In genomic region chr2:76001392-76001791, GRCm38 (mm10) we compare ENCODE assay signal across 9 mouse cellular contexts. TPM values are rescaled to one million over a fixed set of nuclear protein-coding genes. Genes with fewer than 3 reads are reported as not detected.
DNase-seq lines count a peak whose midpoint lies in the region; ATAC-seq and TF ChIP-seq lines count a peak whose summit lies in the region.
"Had no signal": no experiment of that assay in that cellular context is flagged by ENCODE, and none has a peak within 500 bp of the region (broad histone marks: within the 10 kb centered on the region; RNA-seq: fewer than 3 reads in every experiment).

No protein-coding gene starts in this region.

- no peaks in the 10 kb centered on the region for H3K27me3 ChIP-seq in heart, embryonic 11.5 days (ENCODE audit: control insufficient read depth, insufficient read depth, low read length)
- H3K27me3 ChIP-seq in thymus, adult 2 months (ENCODE audit: control insufficient read depth, insufficient read depth, low read length): no peaks in the 10 kb centered on the region

- H3K4me1 ChIP-seq in heart, embryonic 11.5 days (ENCODE audit: control insufficient read depth, insufficient read depth, low read length): peaks cover 17% of the 10 kb centered on the region
- no peaks in the 10 kb centered on the region for H3K4me1 ChIP-seq in thymus, adult 2 months (replicated peaks; ENCODE audit: control insufficient read depth, insufficient read depth, low read length)

- TF ChIP-seq CTCF in brain, embryonic 14.5 days (IDR thresholded peaks at IDR 0.05; ENCODE audit: borderline replicate concordance, extremely low read depth, insufficient read depth, insufficient read length): peak; percentile 54; the same call in 1 of the 2 replicates
- TF ChIP-seq CTCF in layer of hippocampus, adult 2 months (conservative IDR thresholded peaks at IDR 0.05): peak; percentile 90
- TF ChIP-seq CTCF in thymus, adult 2 months (IDR thresholded peaks at IDR 0.05; ENCODE audit: borderline replicate concordance, control insufficient read depth, extremely low read depth, insufficient read depth, low read length, poor library complexity): peak; percentile 80; the same call in 1 of the 2 replicates

- no peak overlapping the region for H3K4me3 ChIP-seq in heart, embryonic 11.5 days (ENCODE audit: low read depth, low read length)
- H3K4me3 ChIP-seq in layer of hippocampus, adult 2 months: no peak overlapping the region
- no peak overlapping the region for H3K4me3 ChIP-seq in thymus, adult 2 months (ENCODE audit: control insufficient read depth, insufficient read depth, low read length)
- H3K4me3 ChIP-seq: limb, embryonic 13.5 days had no signal

- no peak for TF ChIP-seq POLR2A in brain, embryonic 14.5 days (IDR thresholded peaks at IDR 0.05; ENCODE audit: borderline replicate concordance, extremely low read depth, insufficient read depth, insufficient read length, poor library complexity, severe bottlenecking)
- TF ChIP-seq POLR2A in thymus, adult 2 months (IDR thresholded peaks at IDR 0.05; ENCODE audit: control insufficient read depth, extremely low read depth, insufficient read depth, low read length, poor library complexity): no peak

- no peak overlapping the region for H3K9ac ChIP-seq in heart, embryonic 11.5 days (ENCODE audit: low read depth, low read length)
- H3K9ac ChIP-seq: limb, embryonic 13.5 days had no signal

- H3K36me3 ChIP-seq in heart, embryonic 11.5 days (ENCODE audit: control insufficient read depth, insufficient read depth, low read length): no peaks in the 10 kb centered on the region
- H3K36me3 ChIP-seq in thymus, adult 2 months (ENCODE audit: control insufficient read depth, insufficient read depth, low read length): no peaks in the 10 kb centered on the region
- H3K36me3 ChIP-seq: limb, embryonic 13.5 days had no signal

- ATAC-seq in heart, embryonic 11.5 days (replicated peaks; ENCODE audit: insufficient number of reproducible peaks, low FRiP score, low TSS enrichment): no peak
- ATAC-seq in megakaryocyte-erythroid progenitor cell, adult 5-6 weeks (replicated peaks; ENCODE audit: low FRiP score, low TSS enrichment, poor library complexity, severe bottlenecking): peak; percentile 80

- no peak overlapping the region for H3K4me2 ChIP-seq in heart, embryonic 11.5 days
- H3K4me2 ChIP-seq: limb, embryonic 13.5 days had no signal

- no peak overlapping the region for H3K27ac ChIP-seq in heart, embryonic 11.5 days (ENCODE audit: low read depth, low read length)
- H3K27ac ChIP-seq in layer of hippocampus, adult 2 months: no peak overlapping the region
- H3K27ac ChIP-seq in thymus, adult 2 months (ENCODE audit: control insufficient read depth, insufficient read depth, low read length): no peak overlapping the region
- H3K27ac ChIP-seq: limb, embryonic 13.5 days had no signal

- peak; percentile 50 to 80 for DNase-seq in heart, adult 18-20 months
- peak; percentile 46 to 54 for DNase-seq in CD8-positive naive resting alpha-beta T cell, adult 2 months (ENCODE audit: low read depth in 2 of 2, low spot score in 2 of 2)
- DNase-seq in brain, embryonic 14.5 days (ENCODE audit: low read depth): no peak
- peak; percentile 75 for DNase-seq in gastrocnemius, postnatal 10 days
- DNase-seq in layer of hippocampus, adult 2 months (ENCODE audit: low spot score in 2 of 2): peak in 1 of 2 experiments; percentile 71
- peak; percentile 68 for DNase-seq in thymus, adult 2 months

- WGBS in heart, embryonic 11.5 days (ENCODE audit: insufficient replicate concordance): 29% methylated on average over 8 of the region's 8 CpGs
- 28% methylated on average over 8 of the region's 8 CpGs for WGBS in thymus, adult 2 months

- no peaks in the 10 kb centered on the region for H3K9me3 ChIP-seq in heart, embryonic 11.5 days (replicated peaks; ENCODE audit: control insufficient read depth, low read length)
- H3K9me3 ChIP-seq: limb, embryonic 13.5 days had no signal

RNA-seq across cellular contexts. Expression of gene Ttc30a1, which starts 19.6 kb away (rescaled TPM):
- 1 to 10 TPM; 3.1 to 3.3 TPM for total RNA-seq in heart, adult 18-20 months (2021)
- polyA plus RNA-seq in heart, embryonic 11.5 days (2014; fragmentation: Nextera tagmentation; extraction: Ambion mirVana): 6.6 and 7.1 TPM in 2 replicates
- 8.4 and 9.1 TPM in 2 replicates for polyA plus RNA-seq in brain, embryonic 14.5 days (2012; rRNA removed)
- total RNA-seq in gastrocnemius, postnatal 10 days (2021): 1 to 10 TPM; 1.4 to 1.5 TPM
- 1 to 10 TPM; 3.3 to 3.7 TPM for total RNA-seq in layer of hippocampus, adult 2 months (2021)
- 2.0 and 2.8 TPM in 2 replicates for total RNA-seq in megakaryocyte-erythroid progenitor cell, adult 5-6 weeks (2014; fragmentation: Nextera tagmentation)
- total RNA-seq in megakaryocyte-erythroid progenitor cell, adult 5-6 weeks (2017): 4.2 and 4.4 TPM in 2 replicates
- polyA plus RNA-seq in thymus, adult 2 months (2012; rRNA removed): 3.5 and 3.8 TPM in 2 replicates

RNA-seq across cellular contexts. Expression of gene Ttc30a2, which starts 23.4 kb away (rescaled TPM):
- total RNA-seq in heart, adult 18-20 months (2021): 1 to 10 TPM; 2.0 to 2.1 TPM
- 0.75 and 1.1 TPM in 2 replicates for polyA plus RNA-seq in heart, embryonic 11.5 days (2014; fragmentation: Nextera tagmentation; extraction: Ambion mirVana)
- 0.83 and 1.2 TPM in 2 replicates for polyA plus RNA-seq in brain, embryonic 14.5 days (2012; rRNA removed)
- under 1 TPM in 1 of 2 experiments, not detected in 1; 0.45 TPM for total RNA-seq in gastrocnemius, postnatal 10 days (2021)
- under 1 TPM; 0.20 to 0.52 TPM for total RNA-seq in layer of hippocampus, adult 2 months (2021)
- not detected in 2 replicates for total RNA-seq in megakaryocyte-erythroid progenitor cell, adult 5-6 weeks (2014; fragmentation: Nextera tagmentation)
- total RNA-seq in megakaryocyte-erythroid progenitor cell, adult 5-6 weeks (2017): not detected in 2 replicates
- polyA plus RNA-seq in thymus, adult 2 months (2012; rRNA removed): 0.19 and 0.24 TPM in 2 replicates
